Comparison of ENCODE assay signal across 13 mouse cellular contexts in the genomic region with DNA sequence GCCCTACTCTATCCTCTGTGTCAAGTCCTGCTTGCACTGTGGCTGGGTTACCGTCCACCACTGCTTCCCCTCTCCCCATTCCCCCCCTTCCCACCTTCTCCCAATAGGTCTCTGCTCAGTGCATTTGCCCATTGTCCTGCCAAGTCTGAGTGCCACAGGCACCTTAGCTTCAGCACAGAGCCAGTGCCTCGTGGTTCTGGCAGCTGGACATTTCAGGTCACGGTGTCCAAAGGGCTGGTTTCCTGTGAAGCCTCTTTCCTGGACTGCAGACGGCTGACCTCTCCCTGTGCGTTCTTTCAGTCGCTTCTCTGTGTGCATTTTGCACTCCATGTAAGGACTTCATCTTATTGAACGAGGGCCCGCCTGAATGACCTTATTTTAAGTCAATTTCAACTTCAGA.
"Had no signal": no experiment of that assay in that cellular context is flagged by ENCODE, and none has a peak within 500 bp of the region (broad histone marks: within the 10 kb centered on the region; RNA-seq: fewer than 3 reads in every experiment).

No protein-coding gene starts in this region.

- H3K27me3 ChIP-seq: liver, embryonic 13.5 days; lung, embryonic 15.5 days; midbrain, embryonic 13.5 days; stomach, embryonic 15.5 days had no signal

- H3K9ac ChIP-seq: liver, embryonic 13.5 days; liver, postnatal 0 days; lung, embryonic 15.5 days; midbrain, embryonic 13.5 days; stomach, embryonic 15.5 days had no signal

- H3K9me3 ChIP-seq: limb, embryonic 10.5 days; liver, embryonic 13.5 days; lung, embryonic 15.5 days; midbrain, embryonic 13.5 days; stomach, embryonic 15.5 days had no signal

- H3K4me1 ChIP-seq: limb, embryonic 10.5 days; liver, embryonic 13.5 days; lung, embryonic 15.5 days; midbrain, embryonic 13.5 days; stomach, embryonic 15.5 days had no signal

- H3K27ac ChIP-seq: left cerebral cortex, adult 2 months; limb, embryonic 10.5 days; liver, embryonic 13.5 days; lung, embryonic 15.5 days; macrophage; midbrain, embryonic 13.5 days; stomach, embryonic 15.5 days had no signal

- H3K4me2 ChIP-seq: liver, embryonic 13.5 days; lung, embryonic 15.5 days; midbrain, embryonic 13.5 days; stomach, embryonic 15.5 days had no signal

- H3K36me3 ChIP-seq: limb, embryonic 10.5 days; liver, embryonic 13.5 days; lung, embryonic 15.5 days; midbrain, embryonic 13.5 days; stomach, embryonic 15.5 days had no signal

- DNase-seq: kidney, postnatal 14 days; liver, embryonic 13.5 days; liver, postnatal 0 days; lung, postnatal 14 days; right cerebral cortex, postnatal 14 days; thymus, adult 2 months; thymus, postnatal 25 days had no signal

- H3K4me3 ChIP-seq: left cerebral cortex, adult 2 months; limb, embryonic 10.5 days; liver, embryonic 13.5 days; lung, embryonic 15.5 days; midbrain, embryonic 13.5 days; stomach, embryonic 15.5 days had no signal

- ATAC-seq: liver, postnatal 0 days; midbrain, embryonic 13.5 days had no signal
